Mouse (Mus musculus) midbrain, embryonic 11.5 days (tissue): ENCODE data around the gene Fxyd3. TPM values are rescaled to one million over a fixed set of nuclear protein-coding genes. Genes with fewer than 3 reads are reported as not detected.

Experiments used
- ATAC-seq: fragments of 200-750 bp; cut with Nextera tagmentation; 2 replicates; pipeline ENCODE4 v1.8.0; 2017; ENCODE audit warnings: moderate TSS enrichment, moderate library complexity; ENCODE audit not compliant: low FRiP score
- DNase-seq: peaks from one replicate; pipeline ENCODE4 v3.0.0; 2015; ENCODE audit warnings: low spot score; ENCODE audit errors: missing footprints
- H3K27ac ChIP-seq: fragments of 300-500 bp; sonication (generic); 2 replicates; pipeline ENCODE4 v1.5.1; 2014; ENCODE audit warnings: low read depth, low read length
- H3K27me3 ChIP-seq: fragments of 300-500 bp; sonication (generic); 2 replicates; pipeline ENCODE4 v1.6.1; 2014; ENCODE audit warnings: mild to moderate bottlenecking, low read length, moderate library complexity, mixed read lengths; ENCODE audit not compliant: control insufficient read depth, insufficient read depth
- H3K36me3 ChIP-seq: fragments of 300-500 bp; sonication (generic); 2 replicates; pipeline ENCODE4 v1.6.1; 2014; ENCODE audit warnings: mild to moderate bottlenecking, low read length, moderate library complexity, mixed read lengths; ENCODE audit not compliant: control insufficient read depth, insufficient read depth
- H3K4me1 ChIP-seq: fragments of 300-500 bp; sonication (generic); 2 replicates; pipeline ENCODE4 v1.6.1; 2014; ENCODE audit warnings: low read length; ENCODE audit not compliant: control insufficient read depth, insufficient read depth
- H3K4me2 ChIP-seq: fragments of 300-500 bp; sonication (generic); 2 replicates; pipeline ENCODE4 v1.6.1; 2014; ENCODE audit warnings: mild to moderate bottlenecking, moderate library complexity
- H3K4me3 ChIP-seq: fragments of 300-500 bp; sonication (generic); 2 replicates; pipeline ENCODE4 v1.5.1; 2014; ENCODE audit warnings: low read depth, low read length
- H3K9ac ChIP-seq: fragments of 300-500 bp; sonication (generic); 2 replicates; pipeline ENCODE4 v1.6.1; 2014; ENCODE audit warnings: low read length
- H3K9me3 ChIP-seq: fragments of 300-500 bp; sonication (generic); 2 replicates; pipeline ENCODE4 v1.6.1; 2016; ENCODE audit warnings: low read length; ENCODE audit not compliant: control insufficient read depth
- WGBS: fragments of 180-500 bp; shearing (Covaris S2); extraction: QIAGEN DNeasy Blood & Tissue Kit; methylation state at CpG from one replicate; pipeline ENCODE4 v1.1.7; 2014; 5-methylcytosine and 5-hydroxymethylcytosine counted together
- polyA plus RNA-seq: library from polyadenylated mRNA; unstranded; fragments of >200 nt; fragmentation: Nextera tagmentation; extraction: Ambion mirVana; gene quantifications from 2 replicates; pipeline ENCODE4 v1.2.1, GENCODE M21; 2014

Fxyd3 gene
- polyA plus RNA-seq, 1 experiment from 2014 or later = 2.3 TPM

- Histone ChIP-seq H3K9me3 (no peaks in the 10 kb centered on the region), H3K4me1 (0 out of 2 replicates have a peak, but pooled peaks cover 4% of the 10 kb centered on the region), H3K27ac (no peak overlapping the region), H3K4me3 (no peak overlapping the region), H3K9ac (no peak overlapping the region), H3K27me3 (no peaks in the 10 kb centered on the region), H3K36me3 (no peaks in the 10 kb centered on the region), H3K4me2 (no peak overlapping the region)
- no peak for ATAC-seq
- DNase-seq = peak; percentile 88
- WGBS = 32% methylated on average over 15 of the region's 17 CpGs
Observed at GRCm38 (mm10) chr7:31115587-31116043, 39.1 kb upstream of the Fxyd3 start.

GRCm38 (mm10) chr7:31115182-31115581 lies 38.7 kb upstream of the Fxyd3 start, which contains the start of gene Hpn:
Gene Hpn, minus strand, starts transcription at chr7:31115290.
- no peak for ATAC-seq
- 0 out of 2 replicates have a peak, but pooled peaks cover 4% of the 10 kb centered on the region for H3K4me1 ChIP-seq
- 20% methylated on average over 15 of the region's 15 CpGs for WGBS
- no peaks in the 10 kb centered on the region for H3K27me3 ChIP-seq
- no peak within 1 kb of the TSS for H3K27ac ChIP-seq
- no peak within 1 kb of the TSS for H3K4me2 ChIP-seq
- DNase-seq = no peak
- no peaks in the 10 kb centered on the region for H3K9me3 ChIP-seq
- no peak within 1 kb of the TSS for H3K4me3 ChIP-seq
- H3K36me3 ChIP-seq = no peaks in the 10 kb centered on the region
- H3K9ac ChIP-seq = no peak within 1 kb of the TSS

- 0 out of 2 replicates have a peak, but pooled peaks cover 4% of the 10 kb centered on the region for H3K4me1 ChIP-seq
- no peaks in the 10 kb centered on the region for H3K27me3 ChIP-seq
- H3K27ac ChIP-seq = no peak overlapping the region
- no peak overlapping the region for H3K9ac ChIP-seq
- no peaks in the 10 kb centered on the region for H3K36me3 ChIP-seq
- DNase-seq (no peak), ATAC-seq (no peak)
- no peaks in the 10 kb centered on the region for H3K9me3 ChIP-seq
- 54% methylated on average over 10 of the region's 10 CpGs for whole genome bisulfite sequencing
- no peak overlapping the region for H3K4me2 ChIP-seq
- H3K4me3 ChIP-seq = no peak overlapping the region
Observed at GRCm38 (mm10) chr7:31114646-31115045, 38.1 kb upstream of the Fxyd3 start.

- no peak overlapping the region for H3K4me3 ChIP-seq
- no peaks in the 10 kb centered on the region for H3K27me3 ChIP-seq
- no peaks in the 10 kb centered on the region for H3K9me3 ChIP-seq
- H3K36me3 ChIP-seq = no peaks in the 10 kb centered on the region
- no peak overlapping the region for H3K9ac ChIP-seq
- no peak overlapping the region for H3K4me2 ChIP-seq
- 0 out of 2 replicates have a peak, but pooled peaks cover 4% of the 10 kb centered on the region for H3K4me1 ChIP-seq
- H3K27ac ChIP-seq = no peak overlapping the region
- DNase-seq (no peak), ATAC-seq (no peak)
- 80% methylated on average over 6 of the region's 6 CpGs for WGBS
Observed at GRCm38 (mm10) chr7:31113800-31114199, 37.3 kb upstream of the Fxyd3 start.

GRCm38 (mm10) chr7:31112036-31112435 lies 35.5 kb upstream of the Fxyd3 start:
- 26% methylated on average over 4 of the region's 4 CpGs for WGBS
- H3K9me3 ChIP-seq = no peaks in the 10 kb centered on the region
- no peak overlapping the region for H3K9ac ChIP-seq
- H3K4me3 ChIP-seq = no peak overlapping the region
- no peak overlapping the region for H3K4me2 ChIP-seq
- DNase-seq = no peak
- no peak for ATAC-seq
- 0 out of 2 replicates have a peak, but pooled peaks cover 2% of the 10 kb centered on the region for H3K4me1 ChIP-seq
- H3K27ac ChIP-seq = no peak overlapping the region
- H3K36me3 ChIP-seq = no peaks in the 10 kb centered on the region
- no peaks in the 10 kb centered on the region for H3K27me3 ChIP-seq

GRCm38 (mm10) chr7:31110861-31111385 lies 34.4 kb upstream of the Fxyd3 start:
- Histone ChIP-seq H3K4me2 (no peak overlapping the region), H3K27ac (no peak overlapping the region), H3K9me3 (no peaks in the 10 kb centered on the region), H3K36me3 (no peaks in the 10 kb centered on the region), H3K9ac (no peak overlapping the region), H3K4me3 (no peak overlapping the region), H3K4me1 (0 out of 2 replicates have a peak, but pooled peaks cover 2% of the 10 kb centered on the region), H3K27me3 (no peaks in the 10 kb centered on the region)
- DNase-seq (no peak), ATAC-seq (no peak)
- 80% methylated on average over 15 of the region's 15 CpGs for WGBS

GRCm38 (mm10) chr7:31109796-31110195 lies 33.3 kb upstream of the Fxyd3 start:
- Histone ChIP-seq H3K36me3 (no peaks in the 10 kb centered on the region), H3K27ac (no peak overlapping the region), H3K4me3 (no peak overlapping the region), H3K4me1 (no peaks in the 10 kb centered on the region), H3K4me2 (no peak overlapping the region), H3K9ac (no peak overlapping the region), H3K27me3 (no peaks in the 10 kb centered on the region), H3K9me3 (no peaks in the 10 kb centered on the region)
- DNase-seq = no peak
- 86% methylated on average over 5 of the region's 5 CpGs for WGBS
- ATAC-seq = no peak

GRCm38 (mm10) chr7:31109091-31109490 lies 32.6 kb upstream of the Fxyd3 start:
- H3K27me3 ChIP-seq = no peaks in the 10 kb centered on the region
- no peaks in the 10 kb centered on the region for H3K9me3 ChIP-seq
- no peaks in the 10 kb centered on the region for H3K4me1 ChIP-seq
- no peaks in the 10 kb centered on the region for H3K36me3 ChIP-seq
- ATAC-seq (no peak), DNase-seq (no peak)
- H3K4me2 ChIP-seq = no peak overlapping the region
- H3K9ac ChIP-seq = no peak overlapping the region
- H3K4me3 ChIP-seq = no peak overlapping the region
- H3K27ac ChIP-seq = no peak overlapping the region
- 52% methylated on average over 6 of the region's 7 CpGs for WGBS

GRCm38 (mm10) chr7:31107781-31108180 lies 31.3 kb upstream of the Fxyd3 start:
- H3K4me3 ChIP-seq = no peak overlapping the region

More at GRCm38 (mm10) chr7:31107781-31108180, 31.3 kb upstream of the Fxyd3 start:
- H3K4me1 ChIP-seq = no peaks in the 10 kb centered on the region
- H3K9me3 ChIP-seq = no peaks in the 10 kb centered on the region
- H3K27me3 ChIP-seq = no peaks in the 10 kb centered on the region
- H3K4me2 ChIP-seq = no peak overlapping the region
- H3K36me3 ChIP-seq = no peaks in the 10 kb centered on the region
- H3K9ac ChIP-seq = no peak overlapping the region
- no peak for ATAC-seq
- no peak for DNase-seq
- WGBS = 89% methylated on average over 11 of the region's 11 CpGs
- no peak overlapping the region for H3K27ac ChIP-seq
